Mouse (Mus musculus) brown adipose tissue, adult 24 weeks (tissue): ENCODE measurements around the gene Caprin1. TPM values are rescaled to one million over a fixed set of nuclear protein-coding genes. Genes with fewer than 3 reads are reported as not detected.

Source experiments
- H3K27ac ChIP-seq: fragments of 200-500 bp; replicated peaks from 2 replicates; pipeline ENCODE4 v1.5.1; 2012; ENCODE audit warnings: low read depth, mild to moderate bottlenecking, low read length
- H3K4me1 ChIP-seq: fragments of 200-500 bp; 2 replicates; pipeline ENCODE4 v1.6.1; 2012; ENCODE audit warnings: low read length, mixed read lengths; ENCODE audit not compliant: control insufficient read depth, insufficient read depth, insufficient read length
- H3K4me3 ChIP-seq: fragments of 200-500 bp; 2 replicates; pipeline ENCODE4 v1.5.1; 2012; ENCODE audit warnings: low read depth, mild to moderate bottlenecking, low read length, moderate library complexity; ENCODE audit not compliant: insufficient read depth
- polyA plus RNA-seq: library from polyadenylated mRNA; stranded (reverse); fragments of >200 nt; gene quantifications from 2 replicates; pipeline ENCODE4 v1.2.4, GENCODE M21; 2012; ENCODE audit not compliant: missing spikeins, insufficient read depth, insufficient read length

The Caprin1 gene
- polyA plus RNA-seq, 1 experiment, result 164 TPM

DNA sequence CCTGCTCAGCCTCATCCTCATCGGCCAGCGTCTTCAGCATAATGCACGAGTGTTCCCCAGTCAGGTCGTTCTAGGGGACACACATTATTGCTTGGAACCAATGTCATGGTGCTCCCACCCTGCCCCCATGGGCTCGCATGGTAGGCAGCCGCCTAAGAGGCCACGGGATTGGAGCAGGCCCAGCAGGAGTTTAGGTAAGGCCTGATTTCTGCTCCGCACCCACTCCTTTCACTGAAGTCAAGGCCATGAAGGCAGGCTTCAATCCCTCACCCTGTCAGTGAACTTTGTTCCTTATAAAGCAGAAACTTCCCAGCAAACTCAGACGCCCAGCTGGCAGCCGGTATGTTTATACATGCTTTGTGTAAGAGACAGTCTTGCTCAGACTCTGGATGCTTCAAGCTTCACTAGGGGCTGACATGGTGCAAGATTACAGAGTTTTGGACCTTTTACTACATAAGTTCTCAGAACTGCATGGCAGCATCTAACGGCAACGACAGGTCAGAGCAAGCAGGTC, 69.4 kb downstream of the Caprin1 start:
- H3K27ac ChIP-seq, result no peak overlapping the region
- no peaks in the 10 kb centered on the region for H3K4me1 ChIP-seq
- no peak overlapping the region for H3K4me3 ChIP-seq

DNA sequence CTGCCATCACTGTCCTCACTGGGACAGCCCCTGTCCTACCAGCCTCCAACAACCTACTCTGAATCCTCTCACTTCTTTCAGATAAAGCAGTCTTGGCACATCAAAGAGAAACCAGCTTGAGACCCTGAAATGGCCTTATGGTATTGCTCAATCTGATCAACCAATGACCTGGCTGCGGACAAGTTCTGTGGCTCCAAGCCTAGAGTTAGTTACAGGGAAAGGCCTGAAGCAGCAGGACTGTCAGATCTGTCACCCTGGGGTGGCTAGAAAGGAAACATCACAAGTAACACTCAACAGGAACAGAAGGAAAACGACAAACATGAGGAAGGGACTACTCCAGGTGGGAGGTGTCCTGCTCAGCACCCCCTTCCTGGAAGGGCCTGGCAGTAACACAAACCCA, 72.9 kb downstream of the Caprin1 start:
- Histone ChIP-seq H3K4me3 (no peak overlapping the region), H3K4me1 (no peaks in the 10 kb centered on the region), H3K27ac (no peak overlapping the region)

DNA sequence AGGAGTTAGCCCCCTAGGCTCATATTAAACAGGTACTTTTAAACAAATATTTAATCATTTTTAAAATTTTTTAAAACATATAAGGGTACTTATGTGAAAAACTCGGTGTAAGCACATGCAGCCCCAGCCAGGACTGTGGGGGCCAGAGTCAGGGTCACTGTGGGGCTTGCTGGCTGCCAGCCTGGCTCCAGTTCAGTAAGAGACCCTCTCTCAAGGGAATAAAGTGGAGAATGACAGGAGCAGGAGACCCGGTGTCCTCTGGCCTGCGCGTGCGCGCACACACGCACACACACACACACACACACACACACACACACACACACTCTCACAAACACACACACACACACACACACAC, 78.2 kb downstream of the Caprin1 start:
- Histone ChIP-seq H3K4me3 (no peak overlapping the region), H3K27ac (no peak overlapping the region), H3K4me1 (no peaks in the 10 kb centered on the region)

DNA sequence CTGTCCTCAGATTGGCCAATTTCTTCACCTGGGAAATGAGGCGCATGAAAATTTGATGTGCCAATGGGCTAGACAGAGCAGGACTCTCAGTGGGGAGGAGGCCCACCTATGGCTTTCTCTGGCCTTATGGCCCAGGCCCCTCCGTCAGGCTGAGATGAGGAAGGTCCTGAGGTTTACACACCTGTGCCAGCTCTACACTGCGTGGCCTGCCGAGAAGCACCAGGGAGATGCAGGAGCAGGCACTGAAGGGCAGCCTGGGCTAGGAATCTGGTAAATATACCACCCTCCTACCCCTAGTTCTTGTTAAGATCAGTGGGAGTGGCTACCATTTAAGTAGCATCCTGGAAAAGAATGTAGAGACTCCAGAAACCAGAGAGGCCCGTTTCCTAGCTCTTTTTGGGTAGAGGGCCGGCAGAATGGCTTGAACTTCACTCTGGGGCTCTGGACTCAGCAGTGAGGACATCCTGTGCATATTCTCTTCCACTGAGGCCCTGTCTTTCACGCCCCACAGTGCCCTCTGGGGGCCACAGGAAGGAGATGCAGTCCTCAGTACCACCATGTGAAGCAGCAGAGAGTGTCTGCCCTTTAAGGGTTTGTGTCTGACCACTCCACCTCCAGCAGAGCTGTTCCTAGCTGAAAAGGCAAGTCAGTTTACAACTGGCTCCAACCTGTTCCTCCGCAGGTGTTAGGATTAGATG, 78.7 kb downstream of the Caprin1 start:
- Histone ChIP-seq H3K4me3 (no peak overlapping the region), H3K27ac (no peak overlapping the region), H3K4me1 (no peaks in the 10 kb centered on the region)

DNA sequence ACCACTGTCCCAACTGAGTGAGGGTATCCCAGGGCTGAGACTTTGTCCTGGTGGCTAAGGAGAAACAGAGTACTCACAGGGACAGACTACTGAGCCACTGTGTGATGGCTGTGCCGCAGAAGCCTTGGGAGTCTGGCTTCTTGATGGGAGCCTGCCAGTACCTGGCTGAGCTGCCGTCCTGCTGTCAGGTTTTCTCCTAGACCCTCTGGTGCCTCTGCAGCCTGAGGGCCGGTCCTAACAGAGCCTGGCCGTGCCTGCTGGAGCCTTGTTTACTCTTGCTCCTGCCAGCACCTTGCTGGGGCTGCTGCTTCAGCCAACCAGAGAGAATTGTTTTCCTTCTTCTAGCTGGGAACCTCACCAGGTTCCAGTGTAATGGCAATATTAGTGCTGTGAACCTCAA, 83.0 kb downstream of the Caprin1 start:
- Histone ChIP-seq H3K4me1 (no peaks in the 10 kb centered on the region), H3K4me3 (no peak overlapping the region), H3K27ac (no peak overlapping the region)

DNA sequence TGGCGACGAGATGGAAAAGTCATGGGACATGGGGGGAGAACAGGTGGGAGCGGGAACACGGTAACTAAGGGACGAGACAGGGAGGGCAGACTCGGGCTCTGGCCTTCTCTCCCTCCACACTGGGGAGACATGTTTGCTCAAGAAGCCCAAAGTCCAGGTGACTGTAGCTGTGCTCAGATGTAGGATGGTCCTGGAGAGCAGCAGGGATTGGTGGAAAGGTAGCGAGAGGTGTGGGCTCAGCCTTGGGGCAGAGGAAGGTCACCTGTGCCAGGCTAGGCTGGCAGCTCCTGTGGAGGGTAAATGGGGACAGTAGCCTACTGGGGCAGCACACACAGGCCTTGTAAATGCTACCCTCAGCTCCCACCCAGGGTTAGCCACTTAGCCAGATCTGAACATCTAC, 83.6 kb downstream of the Caprin1 start:
- Histone ChIP-seq H3K27ac (no peak overlapping the region), H3K4me1 (no peaks in the 10 kb centered on the region), H3K4me3 (no peak overlapping the region)

Other genes starting within 250 kb of the Caprin1 start
- gene Abtb2, start 231.3 kb downstream of the Caprin1 start, polyA plus RNA-seq, result 1.9 and 2.0 TPM in 2 replicates
- gene Nat10, start 36.4 kb downstream of the Caprin1 start, polyA plus RNA-seq, result 4.7 and 6.9 TPM in 2 replicates
- gene Lmo2, start 160.3 kb upstream of the Caprin1 start, polyA plus RNA-seq, result 10.9 and 11.1 TPM in 2 replicates
- 46.9 and 47.4 TPM in 2 replicates for gene Fbxo3, start 230.1 kb upstream of the Caprin1 start, polyA plus RNA-seq
- gene 4931422A03Rik, start 230.7 kb upstream of the Caprin1 start, polyA plus RNA-seq, result not detected in 2 replicates